Mouse (Mus musculus) granulocyte monocyte progenitor cell, adult 5-6 weeks (primary cell): ENCODE results near the gene Ralgps1. TPM values are rescaled to one million over a fixed set of nuclear protein-coding genes. Genes with fewer than 3 reads are reported as not detected.

Experiments
- ATAC-seq: replicated peaks from 2 replicates; pipeline ENCODE4 v1.8.0; 2016; ENCODE audit warnings: mild to moderate bottlenecking, moderate TSS enrichment, inconsistent platforms; ENCODE audit not compliant: poor library complexity, severe bottlenecking
- total RNA-seq, 2 experiments: library from RNA; stranded (forward) in 1 of 2; stranded (reverse) in 1 of 2; fragments of 200-712, 200-1000 nt in 1 of 2; fragments of >200 nt in 1 of 2; fragmentation: Nextera tagmentation in 1 of 2; gene quantifications; 2 replicates each; pipeline ENCODE4 v1.2.3; 2014 to 2017

Gene Ralgps1
- total RNA-seq, 2 experiments from 2014 or later: 0.15 to 3.5 TPM

- no peak for ATAC-seq
These were observed 6.6 kb downstream of the Ralgps1 start for GRCm38 (mm10) chr2:33364656-33365055.

DNA sequence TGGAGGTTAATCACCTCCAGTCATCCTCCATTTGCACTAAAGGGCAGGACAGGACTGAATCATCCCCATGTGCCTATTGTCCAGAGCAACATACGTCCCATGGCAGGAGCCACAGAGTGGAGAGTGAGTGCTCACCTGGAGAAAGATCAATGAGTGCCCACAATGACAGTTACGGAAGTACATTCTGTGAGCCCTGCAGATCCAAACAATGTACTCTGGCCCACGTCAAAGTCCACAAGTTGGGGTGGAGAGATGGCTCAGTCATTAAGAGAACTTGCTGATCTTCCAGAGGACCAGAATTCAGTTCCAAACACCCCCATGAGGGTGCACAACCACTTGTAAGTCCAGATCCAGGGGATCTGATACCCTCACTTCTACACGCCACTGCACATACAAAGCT lies 7.4 kb downstream of the Ralgps1 start:
- no peak for ATAC-seq

GRCm38 (mm10) chr2:33361139-33361716 lies 10.1 kb downstream of the Ralgps1 start:
- no peak for ATAC-seq

DNA sequence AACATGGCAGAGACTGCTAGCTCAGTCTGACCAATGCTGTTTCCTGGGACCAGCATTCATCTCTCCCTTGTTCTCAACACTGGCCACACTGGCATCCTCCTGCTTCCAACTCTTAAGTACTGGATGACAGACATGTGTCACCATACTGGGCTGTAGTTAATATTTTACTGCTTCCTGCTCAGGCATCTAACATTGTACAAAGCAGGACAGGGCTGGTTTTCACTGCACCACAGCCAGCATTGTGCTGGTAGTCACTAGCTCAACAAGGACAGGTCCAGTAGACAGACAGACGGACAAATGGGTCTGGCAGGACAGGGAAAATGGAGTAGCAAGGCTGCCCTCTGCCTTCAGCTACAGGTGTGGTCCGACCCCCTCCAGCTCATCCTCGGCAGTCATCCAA lies 10.7 kb downstream of the Ralgps1 start:
- ATAC-seq: no peak

DNA sequence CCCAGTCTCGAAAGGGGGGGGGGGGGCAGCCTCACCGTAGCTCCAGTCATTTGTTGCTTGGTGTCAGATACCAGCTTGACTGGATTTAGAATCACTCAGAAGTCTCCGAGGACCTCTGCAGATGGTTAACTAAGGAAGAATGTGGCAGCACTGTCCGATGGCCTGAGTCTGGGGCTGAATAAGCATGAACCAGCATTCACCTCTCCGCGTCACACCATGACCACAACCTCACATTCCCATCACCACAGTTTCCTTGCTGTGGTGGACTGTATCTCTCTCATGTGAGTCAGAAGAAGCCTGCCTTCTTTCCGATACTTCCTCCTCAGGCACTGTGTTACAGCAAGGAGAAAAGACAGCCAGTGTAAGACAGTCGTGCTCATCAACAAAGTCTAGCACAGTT lies 12.1 kb downstream of the Ralgps1 start:
- peak; percentile 96 for ATAC-seq

GRCm38 (mm10) chr2:33357250-33357838 lies 13.9 kb downstream of the Ralgps1 start:
- no peak for ATAC-seq

- no peak for ATAC-seq
These were observed 15.7 kb downstream of the Ralgps1 start for GRCm38 (mm10) chr2:33355558-33355957.

DNA sequence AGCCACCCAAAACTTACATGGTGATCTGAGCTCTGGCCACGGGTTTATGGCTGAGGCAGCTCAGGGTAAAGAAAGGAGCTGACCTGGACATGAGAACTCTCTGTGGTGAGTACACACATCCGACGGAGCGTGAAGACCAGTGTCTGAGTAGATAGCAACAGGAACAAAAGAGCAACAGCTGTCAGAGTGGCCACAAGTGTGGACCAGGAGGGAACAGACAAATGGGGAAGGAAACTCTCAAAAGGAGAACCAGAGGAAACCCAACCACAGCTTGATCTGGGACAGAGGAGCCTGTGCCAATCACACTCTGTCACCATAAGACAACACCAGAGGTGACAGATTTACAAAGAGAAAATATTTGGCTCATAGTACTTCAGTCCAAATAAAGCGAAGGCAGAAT lies 17.9 kb downstream of the Ralgps1 start:
- ATAC-seq: peak; percentile 91

DNA sequence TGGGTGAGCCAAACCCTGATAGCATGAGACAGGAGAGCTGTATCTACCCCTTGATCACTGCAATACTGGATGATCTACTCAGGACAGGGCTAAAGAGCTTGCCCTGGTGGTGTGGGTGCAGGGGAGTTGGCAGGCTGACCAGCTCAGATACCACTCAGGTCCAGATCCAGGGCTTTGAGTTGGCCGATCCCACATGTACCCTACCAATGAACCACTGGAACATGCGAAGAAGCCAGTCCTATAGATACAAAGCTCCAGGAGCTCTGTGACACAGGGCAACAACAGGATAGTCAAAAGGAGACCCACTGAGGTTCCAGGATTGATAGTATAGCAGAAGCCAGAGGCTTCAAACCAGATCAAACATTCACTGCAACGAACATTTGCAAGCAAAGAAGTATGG lies 19.8 kb downstream of the Ralgps1 start:
- no peak for ATAC-seq

GRCm38 (mm10) chr2:33350921-33351320 lies 20.4 kb downstream of the Ralgps1 start:
- ATAC-seq: no peak

DNA sequence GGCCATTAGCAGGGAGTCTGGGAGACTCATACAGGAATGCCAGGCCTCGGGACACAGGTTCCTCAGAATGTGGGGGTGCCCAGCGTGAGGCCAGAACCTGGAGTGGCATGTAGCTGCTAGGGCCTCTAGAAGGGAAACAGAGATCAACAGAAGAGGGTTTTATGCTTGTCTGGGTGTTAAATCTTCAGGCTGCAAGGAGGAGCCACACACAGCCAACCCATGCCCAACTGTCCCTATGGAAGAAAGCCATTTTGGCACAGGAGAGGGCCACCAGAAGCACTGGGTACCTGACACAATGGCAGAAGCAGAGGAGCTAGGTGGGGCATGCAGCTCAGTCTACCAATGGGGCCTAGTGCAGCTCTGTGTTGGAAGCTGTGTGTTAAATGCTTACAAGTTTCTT lies 21.7 kb downstream of the Ralgps1 start:
- no peak for ATAC-seq

GRCm38 (mm10) chr2:33349081-33349480 lies 22.2 kb downstream of the Ralgps1 start:
- no peak for ATAC-seq

GRCm38 (mm10) chr2:33348260-33348659 lies 23.0 kb downstream of the Ralgps1 start:
- ATAC-seq: no peak

DNA sequence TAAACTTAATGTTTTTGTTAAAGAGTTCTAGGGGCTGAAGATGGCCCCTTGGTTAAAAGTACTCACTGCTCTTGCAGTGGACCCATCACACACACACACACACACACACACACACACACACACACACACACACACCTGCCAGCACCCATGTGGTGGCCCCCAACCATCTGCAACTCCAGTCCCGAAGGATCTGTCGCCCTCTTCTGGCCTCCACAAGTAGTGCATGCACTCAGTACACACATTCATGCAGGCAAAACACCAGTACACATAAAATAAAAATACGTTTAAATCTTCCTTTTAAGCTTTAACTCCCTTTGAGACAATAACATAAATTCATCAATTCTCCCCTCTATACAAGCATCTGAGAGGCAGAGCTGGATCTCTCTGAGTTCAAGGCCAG lies 23.7 kb downstream of the Ralgps1 start:
- ATAC-seq: peak; percentile 53

DNA sequence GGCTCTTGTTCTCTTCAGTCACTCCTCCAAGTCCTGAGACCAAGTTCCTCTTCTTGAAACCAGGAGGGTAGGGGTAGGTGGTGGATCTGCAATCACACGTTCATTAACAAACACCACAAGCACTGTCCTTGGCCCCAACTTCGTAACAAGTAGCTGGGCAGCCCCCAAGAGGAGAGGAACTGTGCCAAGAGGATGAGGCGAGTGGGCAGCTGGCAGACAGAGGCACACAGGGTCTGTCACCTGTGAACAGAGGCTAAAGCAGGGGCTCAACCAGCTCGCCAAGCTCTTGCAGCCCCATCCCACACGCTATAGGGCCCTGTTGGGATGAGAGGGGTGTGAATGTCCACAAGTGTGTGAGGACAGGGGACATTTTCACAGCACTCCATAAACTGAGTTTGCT lies 24.5 kb downstream of the Ralgps1 start:
- peak; percentile 47 for ATAC-seq

DNA sequence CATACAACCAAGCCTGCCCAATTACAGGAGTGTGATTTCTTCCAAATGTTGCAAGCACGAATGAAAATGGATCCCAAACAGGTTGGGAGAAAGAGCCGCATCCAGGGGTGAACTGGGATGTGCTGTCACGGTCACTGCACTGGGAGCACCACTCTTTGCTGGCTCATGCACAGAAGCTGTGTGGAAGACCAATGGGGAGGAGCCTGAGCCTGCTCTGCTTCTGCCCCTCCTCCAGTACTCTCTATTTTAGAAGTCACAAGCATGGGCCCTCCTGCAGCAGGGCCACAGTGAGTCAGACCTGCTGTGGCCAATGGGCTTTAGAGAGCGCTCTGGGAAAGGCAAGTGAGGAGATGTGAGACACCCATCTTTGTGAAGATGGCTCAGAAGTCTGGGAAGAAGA lies 25.3 kb downstream of the Ralgps1 start:
- ATAC-seq: no peak

GRCm38 (mm10) chr2:33345475-33345874 lies 25.8 kb downstream of the Ralgps1 start:
- no peak for ATAC-seq

- no peak for ATAC-seq
These were observed 27.9 kb downstream of the Ralgps1 start for GRCm38 (mm10) chr2:33343413-33343812.

- no peak; the same call in 1 of the 2 replicates for ATAC-seq
These were observed 29.1 kb downstream of the Ralgps1 start for GRCm38 (mm10) chr2:33342148-33342547.

DNA sequence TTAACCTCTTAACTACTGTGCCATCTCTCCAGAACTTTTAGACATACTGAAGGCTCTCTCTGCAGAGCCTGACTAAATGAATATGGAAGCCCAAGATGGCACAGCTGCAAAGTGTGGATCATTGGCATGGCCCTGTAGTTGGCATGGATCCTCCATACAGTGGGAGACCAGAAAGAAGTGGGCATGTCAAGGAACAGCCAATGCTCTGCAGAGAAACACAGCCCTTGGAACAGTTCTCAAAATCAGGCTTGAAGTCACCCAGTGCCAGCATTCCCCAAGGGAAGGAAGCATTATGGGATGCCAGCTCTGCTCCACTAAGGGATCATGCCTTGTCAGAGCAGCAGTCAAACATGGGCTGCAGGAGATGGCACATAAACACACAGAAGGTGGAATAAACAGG lies 35.5 kb downstream of the Ralgps1 start:
- no peak for ATAC-seq

DNA sequence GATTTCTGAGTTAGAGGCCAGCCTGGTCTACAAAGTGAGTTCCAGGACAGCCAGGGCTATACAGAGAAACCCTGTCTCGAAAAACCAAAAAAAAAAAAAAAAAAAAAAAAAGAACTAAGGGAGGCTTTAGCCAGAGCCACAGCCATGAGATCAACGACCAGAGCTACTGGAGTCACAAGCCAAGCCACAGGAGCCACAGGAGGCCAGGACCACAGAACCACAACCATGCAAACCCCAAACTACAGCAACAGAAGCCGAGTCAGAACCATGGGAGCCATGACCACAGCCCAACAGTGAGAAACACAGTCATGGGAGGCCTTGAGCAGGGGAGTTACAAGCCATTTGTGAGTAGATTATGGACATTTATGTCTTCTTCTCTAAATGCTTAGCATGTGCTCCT lies 41.7 kb downstream of the Ralgps1 start:
- no peak for ATAC-seq

- peak; percentile 95 for ATAC-seq
These were observed 42.3 kb downstream of the Ralgps1 start for GRCm38 (mm10) chr2:33328941-33329340.
